Mouse (Mus musculus) CH12F3 (cell line): Measurements from ENCODE around the gene Kcnt2.

ENCODE experiments used
- in situ Hi-C: fragments of 300-500 bp; cut with MboI; formaldehyde crosslinking; loops from 2 replicates; pipeline ENCODE4 v1.14.3; 2020; ENCODE audit warnings: low sequenced_read_pairs

Kcnt2 gene

GRCm38 (mm10) chr1:140245876-140246597, at the start of gene Kcnt2:
Gene Kcnt2 (plus strand): TSS chr1:140246158.
- in situ Hi-C loops, result no loop called here

GRCm38 (mm10) chr1:140205329-140205728, 40.6 kb upstream of the Kcnt2 start:
- in situ Hi-C loops, result no loop called here

DNA sequence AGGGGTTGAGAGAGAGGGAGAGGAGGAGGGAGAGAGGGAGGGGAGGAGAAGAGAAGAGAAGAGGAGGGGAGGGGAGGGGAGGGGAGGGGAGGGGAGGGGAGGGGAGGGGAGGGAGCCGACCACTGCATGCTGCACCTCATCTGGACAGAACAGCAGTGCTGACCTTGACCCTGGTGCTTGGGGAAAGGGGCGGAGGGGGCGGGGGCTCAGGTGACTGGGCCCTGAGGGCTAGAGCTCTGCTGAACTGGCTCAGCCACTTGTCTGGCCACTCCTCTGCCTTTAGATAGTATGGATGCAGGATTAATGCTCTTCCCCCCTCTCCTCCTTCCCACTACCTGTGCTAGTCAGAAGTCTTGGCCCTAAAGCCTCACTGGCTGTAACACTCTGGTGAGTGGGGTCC, 20.7 kb upstream of the Kcnt2 start:
- in situ Hi-C loops, result no loop called here

GRCm38 (mm10) chr1:140226673-140227072, 19.3 kb upstream of the Kcnt2 start:
- in situ Hi-C loops, result no loop called here

- in situ Hi-C loops, result no loop called here
These were observed 493 bp upstream of the Kcnt2 start for GRCm38 (mm10) chr1:140245465-140245864.

DNA sequence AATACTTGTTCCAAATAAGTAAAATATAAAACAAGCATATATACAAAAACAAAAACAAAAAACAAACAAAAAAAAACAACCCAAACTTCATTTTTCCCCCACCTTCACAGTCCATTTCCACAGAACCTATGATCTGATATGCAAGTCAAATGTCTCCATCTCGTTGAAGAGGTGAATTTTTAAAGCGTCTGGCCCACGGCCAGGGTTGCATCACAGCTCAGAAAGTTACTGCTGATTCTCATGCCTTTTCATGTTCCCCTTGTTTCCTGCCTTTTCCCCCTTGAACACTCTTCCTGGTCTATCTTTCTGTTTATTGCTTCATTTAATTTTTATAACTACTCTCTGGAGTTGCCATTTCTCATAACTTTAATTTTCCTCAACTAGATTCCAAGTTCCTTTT, 18.7 kb downstream of the Kcnt2 start:
- in situ Hi-C loops, result no loop called here

DNA sequence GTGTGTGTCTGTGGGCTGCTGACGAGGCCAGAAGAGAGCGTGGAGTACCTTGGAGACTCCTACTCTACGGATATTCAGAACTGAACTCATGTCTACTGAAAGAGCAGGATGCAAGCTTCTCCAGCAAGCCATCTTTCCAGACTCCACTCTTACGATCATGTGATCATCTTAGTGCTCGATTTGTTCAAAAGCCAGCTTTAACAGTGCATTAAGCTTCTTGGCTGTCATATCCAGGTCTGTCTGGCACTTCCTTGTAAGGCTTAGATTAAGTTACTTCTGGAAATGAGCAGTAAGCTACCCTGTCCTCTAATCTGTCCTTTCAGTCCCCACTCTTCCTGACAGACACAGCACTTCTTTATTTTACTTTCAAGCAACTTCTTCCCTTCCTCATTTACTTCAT, 20.1 kb downstream of the Kcnt2 start:
- in situ Hi-C loops, result no loop called here

- in situ Hi-C loops, result no loop called here
These were observed 20.8 kb downstream of the Kcnt2 start for GRCm38 (mm10) chr1:140266643-140267286.

- in situ Hi-C loops, result no loop called here
These were observed 21.3 kb downstream of the Kcnt2 start for GRCm38 (mm10) chr1:140267288-140267687.

DNA sequence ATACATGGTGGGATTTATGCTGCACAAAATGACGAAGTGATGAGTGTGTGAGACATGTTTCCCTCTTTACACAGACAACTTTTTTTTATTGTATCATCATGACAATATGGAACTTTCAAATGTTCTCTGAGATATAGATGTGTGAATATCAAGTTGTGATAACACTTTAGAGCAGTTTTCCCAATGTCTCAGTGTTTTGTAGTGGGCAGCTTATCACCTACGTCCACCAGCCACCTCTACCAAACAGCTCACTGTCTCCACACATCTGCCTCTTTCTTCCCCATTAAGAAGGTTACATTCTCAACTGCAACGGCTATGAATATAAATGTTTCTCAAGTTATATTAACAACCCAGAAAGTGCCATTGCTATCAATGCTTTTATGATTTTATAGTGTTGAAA, 27.7 kb downstream of the Kcnt2 start:
- in situ Hi-C loops, result no loop called here

- in situ Hi-C loops, result no loop called here
These were observed 29.9 kb downstream of the Kcnt2 start for GRCm38 (mm10) chr1:140275813-140276212.

GRCm38 (mm10) chr1:140293140-140293539, 47.2 kb downstream of the Kcnt2 start:
- in situ Hi-C loops, result no loop called here

DNA sequence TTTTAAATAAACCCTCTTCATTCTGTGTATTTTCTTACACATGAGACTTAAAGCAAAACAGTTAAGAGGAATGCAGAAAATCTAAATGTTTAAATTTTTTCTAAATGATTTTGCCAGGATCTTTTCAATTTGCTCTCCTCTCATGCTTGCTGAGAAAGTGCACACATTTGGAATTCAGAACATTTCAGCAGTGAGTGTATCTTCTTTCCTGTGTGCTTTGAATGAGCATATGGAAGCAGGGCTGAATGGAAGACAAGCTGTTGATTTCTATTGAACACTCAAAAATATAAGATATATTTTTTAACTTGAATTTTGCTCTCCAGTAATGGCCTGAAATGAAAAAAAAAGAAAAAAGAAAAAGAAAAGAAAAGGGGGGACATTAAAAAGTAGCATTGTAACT, 49.5 kb downstream of the Kcnt2 start:
- in situ Hi-C loops, result no loop called here

- in situ Hi-C loops, result no loop called here
These were observed 58.3 kb downstream of the Kcnt2 start for GRCm38 (mm10) chr1:140304244-140304643.

DNA sequence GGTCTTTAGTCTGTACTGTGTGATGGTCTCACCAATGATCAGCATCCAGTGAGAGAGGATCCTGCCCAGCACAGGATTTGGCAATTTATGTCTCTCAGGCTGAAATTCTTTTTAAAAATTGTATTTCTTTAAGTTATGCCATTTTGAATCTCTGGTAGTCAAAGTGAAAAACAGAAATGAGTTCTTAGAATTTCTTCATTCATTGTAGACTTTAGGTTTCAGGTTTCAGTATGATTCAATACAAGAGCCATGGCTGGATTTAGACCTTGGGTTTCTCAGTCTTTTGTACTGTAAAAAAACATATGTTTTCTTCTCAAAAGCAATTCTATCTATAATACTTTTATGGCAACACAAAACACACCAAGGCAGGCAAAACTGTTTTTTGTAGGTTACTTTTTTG, 59.4 kb downstream of the Kcnt2 start:
- in situ Hi-C loops, result no loop called here

DNA sequence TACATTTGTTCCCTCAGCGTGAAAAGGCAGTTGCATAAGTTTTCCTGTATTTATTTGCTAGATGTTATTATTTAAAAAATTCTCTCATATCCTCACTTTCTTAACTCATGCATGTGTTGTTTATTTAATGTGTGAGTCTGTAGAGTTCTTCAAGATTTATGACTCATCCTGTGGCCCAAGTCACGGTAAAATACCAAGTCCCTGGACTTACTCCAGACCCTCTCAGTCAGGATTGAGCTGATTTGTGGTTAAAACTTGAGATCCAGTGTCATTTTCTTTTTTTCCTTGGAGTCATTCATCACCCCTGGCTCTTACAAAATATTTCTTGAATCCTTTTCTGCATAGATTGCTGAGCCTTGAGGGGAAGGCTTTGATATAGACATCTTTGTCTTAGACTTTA, 60.4 kb downstream of the Kcnt2 start:
- in situ Hi-C loops, result no loop called here

GRCm38 (mm10) chr1:140310739-140311138, 64.8 kb downstream of the Kcnt2 start:
- in situ Hi-C loops, result no loop called here

- in situ Hi-C loops, result no loop called here
These were observed 79.1 kb downstream of the Kcnt2 start for GRCm38 (mm10) chr1:140325088-140325487.

GRCm38 (mm10) chr1:140326709-140327108, 80.8 kb downstream of the Kcnt2 start:
- in situ Hi-C loops, result no loop called here

GRCm38 (mm10) chr1:140333702-140334101, 87.7 kb downstream of the Kcnt2 start:
- in situ Hi-C loops, result no loop called here

DNA sequence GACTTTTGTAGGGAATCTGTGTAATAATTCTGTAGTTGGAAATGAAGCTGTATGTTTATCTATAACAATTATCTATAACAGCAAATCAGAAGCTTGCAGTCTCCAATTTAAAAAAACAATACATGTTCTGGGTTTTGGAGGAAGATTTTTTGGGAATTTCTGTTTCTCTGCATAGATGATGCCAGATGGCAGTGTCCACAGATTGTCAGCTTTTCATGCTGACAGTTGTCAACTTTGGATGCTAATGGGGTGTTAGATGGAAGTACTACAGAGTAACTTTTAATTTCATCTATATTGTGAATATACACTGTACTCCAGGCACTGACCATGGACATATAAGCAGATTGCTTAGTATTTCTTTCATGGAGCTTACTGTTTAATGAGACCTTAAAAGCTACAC, 92.5 kb downstream of the Kcnt2 start:
- in situ Hi-C loops, result no loop called here

GRCm38 (mm10) chr1:140339368-140339767, 93.4 kb downstream of the Kcnt2 start:
- in situ Hi-C loops, result no loop called here

DNA sequence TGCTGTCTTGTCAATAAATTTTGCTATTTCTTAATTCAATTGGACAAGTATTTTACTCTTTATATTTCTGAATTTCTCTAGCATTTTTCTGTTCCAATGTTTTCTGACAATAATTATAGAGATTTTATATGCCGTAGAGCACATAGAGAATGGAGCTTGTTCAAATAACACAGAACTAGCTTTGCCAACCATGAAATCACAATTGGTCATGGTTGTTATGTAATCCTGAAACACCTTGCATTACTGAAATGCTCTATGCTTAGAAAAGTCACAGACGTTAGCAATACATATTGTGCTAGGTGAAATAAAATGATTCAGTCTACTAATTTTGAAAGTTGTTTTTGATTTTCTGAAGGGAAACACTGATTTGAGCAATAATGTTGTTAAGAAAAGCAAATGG, 118.8 kb downstream of the Kcnt2 start:
- in situ Hi-C loops, result no loop called here
